Mouse (Mus musculus) intestine, postnatal 0 days (tissue): ENCODE results near the gene Gm28635. TPM values are rescaled to one million over a fixed set of nuclear protein-coding genes. Genes with fewer than 3 reads are reported as not detected.
A peak's percentile ranks its signal among the peaks of the same experiment; 100 is the strongest.

ENCODE experiments used
- ATAC-seq: fragments of 200-750 bp; cut with Nextera tagmentation; 2 replicates; pipeline ENCODE4 v1.8.0; 2017; ENCODE audit warnings: mild to moderate bottlenecking, moderate TSS enrichment, moderate library complexity
- H3K27ac ChIP-seq: fragments of 300-500 bp; sonication (generic); 2 replicates; pipeline ENCODE4 v1.5.1; 2014; ENCODE audit warnings: mild to moderate bottlenecking, low read depth, low read length, moderate library complexity
- H3K27me3 ChIP-seq: fragments of 300-500 bp; sonication (generic); replicated peaks from 2 replicates; pipeline ENCODE4 v1.6.1; 2014; ENCODE audit warnings: low read length, mixed read lengths; ENCODE audit not compliant: control insufficient read depth, insufficient read depth
- H3K36me3 ChIP-seq: fragments of 300-500 bp; sonication (generic); 2 replicates; pipeline ENCODE4 v1.6.1; 2014; ENCODE audit warnings: mild to moderate bottlenecking, moderate library complexity; ENCODE audit not compliant: control insufficient read depth, insufficient read depth
- H3K4me1 ChIP-seq: fragments of 300-500 bp; sonication (generic); replicated peaks from 2 replicates; pipeline ENCODE4 v1.6.1; 2014; ENCODE audit warnings: antibody characterized with exemption, low read length, mixed read lengths; ENCODE audit not compliant: control insufficient read depth, insufficient read depth
- H3K4me2 ChIP-seq: fragments of 300-500 bp; sonication (generic); replicated peaks from 2 replicates; pipeline ENCODE4 v1.6.1; 2014; ENCODE audit warnings: low read depth, mild to moderate bottlenecking, moderate library complexity
- H3K4me3 ChIP-seq: fragments of 300-500 bp; sonication (generic); 2 replicates; pipeline ENCODE4 v1.5.1; 2014; ENCODE audit warnings: low read depth, low read length
- H3K9ac ChIP-seq: fragments of 300-500 bp; sonication (generic); 2 replicates; pipeline ENCODE4 v1.6.1; 2014; ENCODE audit warnings: mild to moderate bottlenecking, low read depth, low read length
- H3K9me3 ChIP-seq: fragments of 300-500 bp; sonication (generic); 2 replicates; pipeline ENCODE4 v1.6.1; 2016; ENCODE audit warnings: mixed run types; ENCODE audit not compliant: control insufficient read depth
- CTCF ChIP-seq: sonication (generic); IDR thresholded peaks from 2 replicates; pipeline ENCODE4 v1.5.1; 2016; ENCODE audit warnings: low read depth, mild to moderate bottlenecking, control low read depth, antibody characterized with exemption, moderate library complexity
- WGBS: fragments of 180-500 bp; shearing (Covaris S2); extraction: QIAGEN DNeasy Blood & Tissue Kit; methylation state at CpG from one replicate; pipeline ENCODE4 v1.1.7; 2014; 5-methylcytosine and 5-hydroxymethylcytosine counted together
- polyA plus RNA-seq: library from polyadenylated mRNA; unstranded; fragments of >200 nt; fragmentation: Nextera tagmentation; extraction: Ambion mirVana; gene quantifications from 2 replicates; pipeline ENCODE4 v1.2.1, GENCODE M21; 2015

The Gm28635 gene
- polyA plus RNA-seq, 1 experiment from 2014 or later, result not detected

DNA sequence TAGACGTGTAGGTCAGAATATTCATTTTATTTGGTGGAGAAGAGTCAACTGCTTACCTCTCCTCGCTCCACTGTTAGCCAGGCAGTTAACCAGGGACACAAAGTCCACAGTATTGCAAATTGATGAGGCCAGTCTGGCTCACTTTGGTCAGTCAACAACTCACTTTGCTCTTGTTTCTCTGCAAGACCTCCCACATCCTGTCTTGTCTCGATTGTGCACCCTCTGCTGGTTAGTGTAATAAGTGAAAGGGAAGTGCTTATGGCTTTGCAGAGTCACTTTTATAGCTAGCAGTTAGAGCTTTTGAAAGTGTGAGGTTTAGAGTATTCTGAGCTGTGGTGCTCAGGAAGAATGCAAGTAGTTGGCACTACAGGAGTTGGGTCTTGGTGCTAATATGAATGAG lies 17.6 kb downstream of the Gm28635 start:
- peak; percentile 89 for TF ChIP-seq CTCF
- Histone ChIP-seq H3K4me2 (no peak overlapping the region), H3K4me1 (no peaks in the 10 kb centered on the region), H3K27ac (no peak overlapping the region), H3K9ac (no peak overlapping the region), H3K36me3 (no peaks in the 10 kb centered on the region), H3K9me3 (no peaks in the 10 kb centered on the region), H3K4me3 (no peak overlapping the region), H3K27me3 (no peaks in the 10 kb centered on the region)
- WGBS, result 40% methylated on average over 3 of the region's 3 CpGs
- peak; percentile 84 for ATAC-seq

DNA sequence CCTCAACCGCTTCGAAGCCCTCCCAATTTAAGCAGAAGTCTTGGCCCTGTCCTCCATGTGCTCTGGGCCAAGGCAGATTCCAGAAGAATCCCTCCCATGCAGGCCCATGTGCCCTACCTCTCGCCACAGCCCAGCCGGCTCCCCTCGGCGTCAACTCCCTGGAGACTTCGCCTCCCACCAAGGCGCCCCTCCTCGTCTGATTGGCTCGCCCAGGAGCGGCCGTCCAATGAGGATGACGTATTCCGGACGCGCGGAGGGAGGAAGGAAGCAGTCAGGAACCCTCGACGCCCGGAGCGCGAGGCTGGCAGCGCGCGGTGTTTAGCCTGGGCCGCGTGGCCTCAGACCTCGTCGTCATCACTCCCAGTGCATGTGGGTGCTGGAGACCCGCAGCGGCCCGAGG lies 19.0 kb downstream of the Gm28635 start, which contains the start of gene Btbd18:
TSS of gene Btbd18 (plus strand) at position 274 of the 400 bp plus-strand sequence.
- Histone ChIP-seq H3K4me3 (no peak within 1 kb of the TSS), H3K4me1 (no peaks in the 10 kb centered on the region), H3K4me2 (no peak within 1 kb of the TSS), H3K27me3 (no peaks in the 10 kb centered on the region), H3K27ac (no peak within 1 kb of the TSS), H3K9ac (no peak within 1 kb of the TSS), H3K36me3 (no peaks in the 10 kb centered on the region), H3K9me3 (no peaks in the 10 kb centered on the region)
- no peak for TF ChIP-seq CTCF
- no peak for ATAC-seq
- 96% methylated on average over 30 of the region's 32 CpGs for WGBS

DNA sequence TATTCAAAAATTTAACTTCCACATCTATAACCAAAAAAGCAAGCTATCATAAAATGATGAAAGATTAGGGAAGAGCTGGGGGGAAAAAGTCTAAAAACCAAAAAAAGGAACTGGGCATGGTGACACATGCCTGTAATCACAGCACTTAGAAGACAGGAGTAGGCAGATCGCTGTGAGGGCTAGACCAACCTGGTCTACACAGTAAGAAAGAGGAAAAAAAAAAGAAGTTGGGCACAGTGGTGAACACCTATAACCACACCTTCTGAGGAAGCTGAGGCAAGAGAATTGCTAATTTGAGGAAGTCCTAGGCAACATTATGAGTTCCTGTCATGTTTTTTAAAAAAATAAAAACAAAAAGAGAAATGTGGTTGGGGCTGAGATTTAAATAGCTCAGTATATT lies 22.0 kb downstream of the Gm28635 start:
- no peak for TF ChIP-seq CTCF
- Histone ChIP-seq H3K27me3 (no peaks in the 10 kb centered on the region), H3K9me3 (no peaks in the 10 kb centered on the region), H3K36me3 (no peaks in the 10 kb centered on the region), H3K4me1 (no peaks in the 10 kb centered on the region), H3K27ac (no peak overlapping the region), H3K4me2 (no peak overlapping the region), H3K4me3 (no peak overlapping the region), H3K9ac (no peak overlapping the region)
- 76% methylated on average over 1 of the region's 1 CpGs for WGBS
- ATAC-seq, result no peak

DNA sequence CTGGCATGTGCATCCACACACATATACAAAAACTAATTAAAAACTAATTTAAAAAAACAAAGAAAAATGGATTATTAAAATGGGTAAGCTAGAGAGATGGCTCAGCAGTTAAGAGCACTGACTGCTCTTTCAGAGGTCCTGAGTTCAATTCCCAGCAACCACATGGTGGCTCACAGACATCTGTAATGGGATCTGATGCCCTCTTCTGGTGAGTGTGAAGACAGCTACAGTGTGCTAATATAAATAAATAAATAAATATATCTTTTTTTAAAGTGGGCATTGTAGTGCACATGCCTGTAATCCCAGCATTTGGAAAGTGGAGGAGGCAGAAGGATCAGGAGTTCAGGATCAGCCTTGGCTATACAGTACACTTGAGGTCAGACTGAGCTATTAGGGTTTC lies 24.5 kb downstream of the Gm28635 start:
- H3K4me1 ChIP-seq, result no peaks in the 10 kb centered on the region
- no peak for ATAC-seq
- TF ChIP-seq CTCF, result peak; percentile 58
- no peak overlapping the region for H3K27ac ChIP-seq
- no peaks in the 10 kb centered on the region for H3K9me3 ChIP-seq
- no peaks in the 10 kb centered on the region for H3K27me3 ChIP-seq
- no peaks in the 10 kb centered on the region for H3K36me3 ChIP-seq
- no peak overlapping the region for H3K4me2 ChIP-seq
- no peak overlapping the region for H3K9ac ChIP-seq
- H3K4me3 ChIP-seq, result no peak overlapping the region

DNA sequence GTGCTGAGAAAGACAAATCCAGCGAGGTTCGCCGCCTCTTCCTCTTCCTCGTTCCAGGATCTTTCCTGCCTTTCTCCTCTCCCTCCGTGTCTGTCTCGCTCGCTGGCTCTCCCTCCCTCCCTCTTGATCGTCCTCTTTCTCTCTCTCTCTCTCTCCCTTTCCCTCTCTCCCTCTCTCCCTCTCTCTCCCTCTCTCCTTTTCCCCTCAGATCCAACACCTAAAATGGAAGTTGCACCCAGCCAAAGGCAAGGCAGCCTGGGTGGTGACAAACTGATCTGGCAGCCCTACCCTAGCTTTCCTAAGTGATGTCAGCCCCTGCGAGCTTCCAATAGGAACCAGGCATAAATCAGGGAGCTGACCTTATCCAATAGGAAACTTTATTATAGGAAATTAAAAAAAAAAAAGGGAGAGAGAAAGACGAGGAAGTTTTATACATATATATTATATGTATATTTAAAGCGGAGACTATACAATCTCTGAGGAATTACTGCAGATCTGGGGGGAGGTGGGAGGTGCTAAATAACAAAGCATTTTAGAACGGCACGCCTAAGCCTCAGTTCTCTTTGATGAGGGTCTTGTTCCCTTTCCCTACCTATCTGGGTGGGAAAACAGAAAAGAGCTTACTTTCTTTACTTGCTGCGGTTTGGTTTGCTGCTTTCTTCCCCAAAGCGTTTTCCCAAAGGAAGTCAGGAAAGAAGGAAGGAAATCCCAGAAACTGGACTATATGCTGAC lies 27.2 kb downstream of the Gm28635 start, which contains the start of gene Ctnnd1:
TSS of gene Ctnnd1 (minus strand) at position 302 of the 732 bp plus-strand sequence.
- H3K4me3 ChIP-seq, result peak within 1 kb of the TSS; percentile 79
- WGBS, result under 1% methylated on average over 15 of the region's 15 CpGs
- no peak for TF ChIP-seq CTCF
- peak; percentile 99 for ATAC-seq
- H3K9ac ChIP-seq, result peak within 1 kb of the TSS; percentile 89
- H3K9me3 ChIP-seq, result no peaks in the 10 kb centered on the region
- H3K4me2 ChIP-seq, result peak within 1 kb of the TSS; percentile 71
- no peaks in the 10 kb centered on the region for H3K27me3 ChIP-seq
- H3K36me3 ChIP-seq, result no peaks in the 10 kb centered on the region
- H3K4me1 ChIP-seq, result no peaks in the 10 kb centered on the region
- H3K27ac ChIP-seq, result peak within 1 kb of the TSS; percentile 99

DNA sequence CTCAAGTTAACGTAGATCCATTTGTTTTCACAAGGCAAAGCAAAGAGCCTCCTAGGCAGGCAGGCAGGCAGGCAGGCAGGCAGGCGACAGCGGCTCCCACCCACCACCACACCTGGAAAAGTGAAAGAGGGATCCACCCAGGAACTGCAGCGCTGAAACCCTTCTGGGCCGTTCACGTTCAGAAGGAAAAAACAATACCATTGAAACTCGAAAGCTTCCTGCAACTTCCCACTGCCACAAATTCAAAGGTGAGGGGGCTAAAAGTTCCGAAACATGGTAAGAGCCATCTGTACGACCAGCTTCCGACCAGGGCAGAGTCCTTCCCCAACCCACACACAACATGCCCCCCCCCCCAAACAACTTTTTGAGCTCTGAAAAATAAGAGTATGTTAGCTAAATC lies 28.2 kb downstream of the Gm28635 start:
- H3K27ac ChIP-seq, result peak overlapping the region; percentile 99
- no peak for ATAC-seq
- no peaks in the 10 kb centered on the region for H3K36me3 ChIP-seq
- H3K4me3 ChIP-seq, result peak overlapping the region; percentile 79
- peak overlapping the region; percentile 89 for H3K9ac ChIP-seq
- no peaks in the 10 kb centered on the region for H3K4me1 ChIP-seq
- WGBS, result under 1% methylated on average over 10 of the region's 10 CpGs
- H3K4me2 ChIP-seq, result peak overlapping the region; percentile 70
- no peaks in the 10 kb centered on the region for H3K9me3 ChIP-seq
- H3K27me3 ChIP-seq, result no peaks in the 10 kb centered on the region
- no peak for TF ChIP-seq CTCF
